Mouse (Mus musculus): ENCODE data around the gene Rnf11.

GRCm38 (mm10) chr4:109407701-109408485 is 76.6 kb downstream of the Rnf11 start:
- TF ChIP-seq MAFK (IDR thresholded peaks at IDR 0.05; ENCODE audit: insufficient read depth, low read depth, low read length) (no peak), ZC3H11A (IDR thresholded peaks at IDR 0.05; ENCODE audit: borderline replicate concordance, low read depth, low read length) (no peak)
